Mouse (Mus musculus) frontal cortex, postnatal 10 days (tissue): ENCODE data around the gene Cyp2d22.
"Not testable (repeated sequence)": the region's sequence is repeated elsewhere in the genome, so short reads cannot be mapped to it uniquely, and the experiment has no call there.

Experiments
- DNase-seq, 2 experiments: peaks; one replicate each; pipeline ENCODE4 v3.0.0; 2022; ENCODE audit warnings: low spot score in 2 of 2, mixed read lengths in 1 of 2

Gene Cyp2d22

DNA sequence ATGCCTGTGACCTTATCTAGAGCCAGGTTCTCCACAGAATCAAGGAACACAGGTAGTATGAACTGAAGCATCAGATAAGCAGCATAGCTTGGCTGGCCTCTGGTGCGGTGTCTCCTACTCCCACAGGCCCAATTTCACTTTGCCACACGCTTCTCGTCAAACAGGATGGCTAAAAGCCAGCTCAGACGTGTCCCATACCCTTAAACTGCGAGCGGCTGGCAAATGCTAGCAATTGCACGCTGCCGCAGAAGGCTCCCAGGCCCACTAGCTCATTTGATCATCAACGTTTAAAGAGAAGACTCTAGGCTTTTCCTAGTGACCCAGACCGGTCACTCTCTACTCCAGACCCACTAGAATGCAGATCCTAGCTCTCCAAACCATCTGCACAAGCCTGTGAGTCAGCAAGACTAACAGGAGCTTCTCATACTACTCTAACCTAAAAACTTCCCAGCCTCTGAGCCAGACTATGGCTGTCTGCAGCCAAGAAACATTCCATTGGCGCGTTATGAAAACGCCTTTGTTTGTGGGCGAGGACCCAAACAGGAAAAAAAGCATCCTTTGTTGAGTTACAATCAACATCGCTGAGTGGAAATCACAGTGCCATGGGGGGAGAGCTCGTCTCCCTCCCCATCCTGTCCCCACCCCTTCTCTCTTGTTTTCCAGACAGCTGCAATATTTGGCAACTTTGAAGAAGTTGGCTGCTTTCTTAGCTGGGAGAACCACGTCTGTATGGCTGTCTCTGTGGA, 3.5 kb downstream of the Cyp2d22 start:
- DNase-seq: no peak

GRCm38 (mm10) chr15:82375855-82376254, 4.2 kb downstream of the Cyp2d22 start:
- DNase-seq: no peak

DNA sequence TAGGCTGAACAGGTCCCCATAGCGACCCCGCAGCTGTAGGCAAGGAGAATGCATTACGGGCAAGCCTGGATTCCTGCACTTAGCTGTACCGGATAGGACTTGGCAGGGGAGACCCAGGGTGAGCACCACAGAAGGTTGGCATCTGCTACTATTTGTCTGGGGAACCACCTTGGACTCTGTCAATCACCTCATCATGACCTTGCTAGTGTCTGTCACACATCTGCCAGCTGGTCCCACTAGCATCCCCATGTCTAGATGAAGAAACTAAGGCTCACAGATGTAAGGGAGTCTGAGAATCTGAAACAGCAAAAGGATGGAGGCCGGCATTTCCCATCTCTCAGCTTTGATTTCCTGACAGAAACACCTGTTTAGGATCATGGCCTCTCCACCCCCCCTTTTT, 5.6 kb downstream of the Cyp2d22 start:
- DNase-seq: no peak

DNA sequence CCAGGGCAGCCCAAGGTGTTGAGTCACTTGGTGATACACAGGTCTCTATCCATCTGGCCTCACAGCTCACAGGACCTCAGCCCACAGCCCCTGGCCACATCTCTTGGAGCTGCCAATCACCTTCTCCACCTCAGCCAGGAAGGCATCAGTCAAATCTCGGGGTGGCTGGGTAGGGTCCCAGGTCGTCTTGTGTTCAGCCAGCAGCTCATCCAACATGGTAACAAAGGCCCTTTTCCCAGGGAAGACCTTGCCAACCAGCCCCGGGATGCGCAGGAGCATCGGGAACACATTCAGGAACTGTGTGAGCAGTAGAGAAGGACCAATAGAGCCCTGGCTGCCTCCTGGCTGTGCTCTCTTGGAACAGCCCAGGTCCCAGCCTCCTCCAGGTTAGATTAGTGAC, 7.1 kb downstream of the Cyp2d22 start:
- DNase-seq: no peak

GRCm38 (mm10) chr15:82372446-82372845, 7.6 kb downstream of the Cyp2d22 start:
- no peak for DNase-seq

- DNase-seq: no peak
Observed at GRCm38 (mm10) chr15:82368851-82369250, 11.2 kb downstream of the Cyp2d22 start.

DNA sequence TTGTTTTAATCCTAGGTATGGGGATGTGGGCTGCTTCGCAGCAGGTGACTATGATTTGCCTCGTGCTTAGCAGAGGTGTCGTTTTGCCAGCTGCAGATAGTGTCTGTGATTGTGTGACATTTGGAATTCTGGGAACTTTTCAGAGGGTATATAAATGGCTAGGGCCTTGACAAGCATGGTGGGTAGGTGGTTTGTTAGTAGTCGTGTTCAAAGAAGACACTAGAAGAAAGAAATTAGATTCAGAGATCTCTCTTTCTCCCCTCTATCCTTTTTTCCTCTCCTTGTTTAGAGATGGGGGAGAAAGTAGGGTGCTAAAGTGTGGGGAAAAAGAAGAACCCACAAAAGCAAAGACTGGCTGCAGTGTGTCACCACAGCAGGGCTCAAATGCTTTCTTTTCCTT, 11.9 kb downstream of the Cyp2d22 start:
- no peak for DNase-seq

DNA sequence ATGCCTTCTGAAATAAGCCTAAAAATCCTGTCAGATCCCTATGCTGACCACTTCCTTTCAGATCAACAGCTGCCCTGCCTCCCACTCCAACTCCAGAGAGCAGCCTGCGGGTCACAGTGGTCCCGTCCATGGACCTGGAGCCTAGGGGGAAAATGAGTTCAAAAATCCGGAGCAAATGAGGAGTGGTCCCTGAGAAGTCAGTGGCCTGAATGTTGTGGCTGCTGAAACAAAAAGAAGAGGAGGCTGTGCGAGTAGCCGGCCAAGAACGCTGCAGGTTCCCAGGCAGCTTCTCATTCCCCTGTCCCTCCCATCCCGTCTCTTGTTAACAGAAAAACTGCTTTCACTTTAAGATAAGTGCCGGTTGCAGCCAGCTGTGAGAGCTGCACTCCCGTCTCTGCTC, 15.5 kb downstream of the Cyp2d22 start:
- DNase-seq: not testable (repeated sequence)

DNA sequence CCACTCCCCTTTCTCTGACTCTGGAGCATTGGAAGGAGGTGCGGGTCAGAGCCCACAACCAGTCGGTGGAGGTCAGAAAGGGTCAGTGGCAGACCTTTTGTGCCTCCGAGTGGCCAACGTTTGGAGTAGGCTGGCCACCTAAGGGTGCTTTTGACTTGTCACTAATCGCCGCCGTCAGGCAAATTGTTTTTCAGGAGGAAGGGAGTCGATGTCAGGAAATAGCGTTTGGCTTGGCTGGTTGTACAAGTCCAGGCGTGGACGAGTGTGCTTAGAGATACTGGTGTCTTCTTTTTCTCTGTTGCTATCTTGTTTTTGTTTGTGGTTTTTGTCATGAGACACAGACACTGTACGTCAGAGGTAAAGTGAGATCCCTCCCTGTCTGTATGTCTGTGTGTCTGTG, 16.3 kb downstream of the Cyp2d22 start:
- not testable (repeated sequence) for DNase-seq

GRCm38 (mm10) chr15:82362234-82362633, 17.8 kb downstream of the Cyp2d22 start:
- DNase-seq: peak in 1 of 2 experiments; percentile 2

DNA sequence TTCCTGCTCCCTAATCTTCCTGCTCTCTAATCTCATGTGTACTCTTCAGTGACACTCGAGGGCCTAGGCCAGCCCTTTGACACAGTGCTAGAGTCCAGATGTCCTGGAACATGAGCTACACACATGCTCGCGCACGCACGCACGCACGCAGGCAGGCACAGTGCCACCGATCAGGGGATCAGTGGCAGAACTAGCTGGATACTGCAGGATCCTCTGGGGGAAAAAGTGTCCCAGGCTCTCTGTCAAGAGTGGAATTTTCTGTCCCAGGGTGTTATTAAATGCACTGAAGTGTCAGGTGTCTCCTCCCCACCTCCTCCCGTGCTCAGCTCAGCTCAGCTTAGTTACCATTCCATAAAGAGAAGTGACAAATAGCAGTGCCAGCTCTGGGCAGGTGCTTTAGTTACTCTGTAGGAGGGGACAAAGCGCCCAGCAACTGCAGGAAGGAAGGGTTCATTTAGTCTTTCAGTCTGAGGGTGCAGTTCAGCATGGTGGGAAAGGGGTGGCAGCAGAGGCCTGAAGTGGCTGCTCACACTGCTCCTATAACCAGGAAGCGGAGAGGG, 18.5 kb downstream of the Cyp2d22 start:
- peak in 1 of 2 experiments; percentile 8 for DNase-seq

DNA sequence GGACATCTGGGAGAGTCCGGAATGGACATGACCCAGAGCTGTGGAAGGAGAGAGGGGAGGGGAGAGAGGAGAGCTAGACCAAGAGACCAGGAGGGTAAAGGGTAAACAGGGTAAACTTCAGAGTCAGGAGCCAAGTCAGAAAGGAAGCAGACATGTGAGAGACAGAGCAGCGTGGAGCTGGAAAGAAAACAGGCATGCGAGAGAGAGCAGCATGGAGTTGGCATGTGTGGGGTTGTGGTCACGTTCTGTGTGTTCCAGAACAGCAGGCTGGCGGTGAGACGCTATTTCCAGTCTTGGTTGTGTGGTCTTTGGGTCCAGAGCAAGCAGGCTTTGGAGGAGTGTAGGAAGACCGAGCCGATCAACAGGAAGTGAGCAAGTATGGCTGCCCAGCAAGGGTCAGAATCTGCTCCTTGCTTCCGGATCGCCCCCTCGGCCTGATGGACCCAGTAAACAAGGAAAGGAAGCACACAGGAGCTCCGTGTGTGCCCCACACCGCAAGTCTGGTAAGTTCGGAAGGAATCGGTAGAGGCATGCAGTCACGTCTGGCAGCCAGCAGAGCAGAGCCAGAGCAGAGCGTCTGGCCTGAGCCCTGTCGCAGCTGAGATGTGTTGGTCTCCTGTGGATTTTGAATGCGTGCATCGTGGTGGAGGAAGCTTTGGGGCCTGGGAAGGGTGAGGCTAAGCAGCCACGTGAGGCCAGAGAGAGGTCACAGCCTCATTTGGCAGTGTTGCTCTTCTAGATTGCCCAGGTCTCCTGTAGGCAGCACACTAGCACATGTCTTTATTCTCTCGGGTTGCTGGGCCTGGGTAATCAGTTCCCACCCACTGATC, 21.4 kb downstream of the Cyp2d22 start:
- no peak for DNase-seq

GRCm38 (mm10) chr15:82354126-82354945, 25.7 kb downstream of the Cyp2d22 start, which contains the start of gene Ndufa6:
Ndufa6 (minus strand) TSS chr15:82354322.
- peak; percentile 95 to 96 for DNase-seq

DNA sequence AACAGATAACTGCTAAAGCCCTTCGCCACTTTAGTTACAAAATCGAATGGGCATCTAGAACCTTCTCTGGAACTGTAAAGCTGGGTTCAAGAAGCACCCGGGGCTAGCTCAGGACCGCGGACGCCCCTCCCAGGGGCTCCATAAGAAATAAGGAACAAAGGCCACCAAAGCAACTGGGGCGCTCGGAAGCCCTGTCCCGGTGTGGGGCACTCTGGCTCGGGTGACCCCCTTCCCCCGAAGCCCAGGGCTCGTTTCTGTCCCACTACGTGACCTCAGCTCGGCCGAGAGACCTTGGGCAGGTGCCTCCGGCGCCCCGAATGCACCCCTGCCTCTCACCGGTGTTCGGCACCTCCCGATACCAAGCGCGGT, 26.3 kb downstream of the Cyp2d22 start:
- no peak for DNase-seq

- no peak for DNase-seq
Observed at GRCm38 (mm10) chr15:82353078-82353744, 26.8 kb downstream of the Cyp2d22 start.

DNA sequence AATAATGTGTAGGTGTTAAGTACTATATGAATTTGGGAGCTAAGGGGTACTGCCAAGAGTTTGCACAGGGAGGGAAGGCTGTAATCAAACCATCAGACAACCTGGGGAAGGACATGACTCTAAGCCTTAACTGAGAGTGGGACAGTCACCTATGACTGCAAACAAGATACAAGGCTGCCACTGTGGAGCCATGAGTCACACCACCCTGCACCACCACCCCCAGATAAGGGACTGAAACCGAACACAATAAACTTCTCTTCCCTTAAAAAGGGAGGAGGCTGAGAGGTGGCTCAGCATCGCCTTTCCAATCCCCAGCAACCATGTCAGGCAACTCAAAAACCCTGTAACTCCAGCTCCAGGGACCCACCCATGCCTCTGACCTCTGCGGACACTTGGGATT, 28.6 kb downstream of the Cyp2d22 start:
- DNase-seq: no peak

- DNase-seq: no peak
Observed at GRCm38 (mm10) chr15:82350349-82350748, 29.7 kb downstream of the Cyp2d22 start.

- no peak for DNase-seq
Observed at GRCm38 (mm10) chr15:82348999-82349341, 31.1 kb downstream of the Cyp2d22 start.

- DNase-seq: no peak
Observed at GRCm38 (mm10) chr15:82348258-82348998, 31.6 kb downstream of the Cyp2d22 start.

- no peak for DNase-seq
Observed at GRCm38 (mm10) chr15:82347852-82348251, 32.2 kb downstream of the Cyp2d22 start.

GRCm38 (mm10) chr15:82347303-82347676, 32.8 kb downstream of the Cyp2d22 start:
- no peak for DNase-seq
